Mouse (Mus musculus): ENCODE results near the gene Mob2.

GRCm38 (mm10) chr7:142035048-142035811, 25.6 kb downstream of the Mob2 start:
- no peak for TF ChIP-seq CTCF (IDR thresholded peaks at IDR 0.05; ENCODE audit: low read depth)
- TF ChIP-seq EP300 (optimal IDR thresholded peaks at IDR 0.05), result no peak
